Mouse (Mus musculus) embryonic facial prominence, embryonic 15.5 days (tissue): ENCODE measurements around the gene H2-T3. TPM values are rescaled to one million over a fixed set of nuclear protein-coding genes. Genes with fewer than 3 reads are reported as not detected.
"Not testable (repeated sequence)": the region's sequence is repeated elsewhere in the genome, so short reads cannot be mapped to it uniquely, and the experiment has no call there.

Experiments used
- ATAC-seq: fragments of 200-750 bp; cut with Nextera tagmentation; 2 replicates; pipeline ENCODE4 v1.8.0; 2017; ENCODE audit warnings: low read depth, moderate TSS enrichment; ENCODE audit not compliant: insufficient number of reproducible peaks, low FRiP score, low TSS enrichment
- H3K27ac ChIP-seq: fragments of 300-500 bp; sonication (generic); replicated peaks from 2 replicates; pipeline ENCODE4 v1.5.1; 2015; ENCODE audit warnings: mild to moderate bottlenecking, inconsistent platforms
- H3K27me3 ChIP-seq: fragments of 300-500 bp; sonication (generic); 2 replicates; pipeline ENCODE4 v1.6.1; 2015; ENCODE audit warnings: inconsistent platforms
- H3K36me3 ChIP-seq: fragments of 300-500 bp; sonication (generic); 2 replicates; pipeline ENCODE4 v1.6.1; 2015; ENCODE audit warnings: mild to moderate bottlenecking, inconsistent platforms
- H3K4me1 ChIP-seq: fragments of 300-500 bp; sonication (generic); 2 replicates; pipeline ENCODE4 v1.6.1; 2015; ENCODE audit warnings: inconsistent platforms
- H3K4me2 ChIP-seq: fragments of 300-500 bp; sonication (generic); replicated peaks from 2 replicates; pipeline ENCODE4 v1.6.1; 2015; ENCODE audit warnings: mild to moderate bottlenecking, inconsistent platforms
- H3K4me3 ChIP-seq: fragments of 300-500 bp; sonication (generic); replicated peaks from 2 replicates; pipeline ENCODE4 v1.5.1; 2015; ENCODE audit warnings: mild to moderate bottlenecking, inconsistent platforms
- H3K9ac ChIP-seq: fragments of 300-500 bp; sonication (generic); 2 replicates; pipeline ENCODE4 v1.6.1; 2015; ENCODE audit warnings: inconsistent platforms
- H3K9me3 ChIP-seq: fragments of 300-500 bp; sonication (generic); replicated peaks from 2 replicates; pipeline ENCODE4 v1.6.1; 2016; ENCODE audit warnings: inconsistent platforms
- WGBS: fragments of 180-500 bp; shearing (Covaris S2); methylation state at CpG from one replicate; pipeline ENCODE4 v1.1.7; 2015; 5-methylcytosine and 5-hydroxymethylcytosine counted together
- polyA plus RNA-seq: library from polyadenylated mRNA; unstranded; fragments of >200 nt; fragmentation: Nextera tagmentation; extraction: Ambion mirVana; gene quantifications from 2 replicates; pipeline ENCODE4 v1.2.1, GENCODE M21; 2015

Gene H2-T3
- polyA plus RNA-seq, 1 experiment from 2014 or later: not detected

GRCm38 (mm10) chr17:36205862-36206261 is 15.8 kb upstream of the H2-T3 start:
- Histone ChIP-seq H3K9ac (peak overlapping the region; percentile 9; the same call in 1 of the 2 replicates), H3K27me3 (peaks cover 46% of the 10 kb centered on the region), H3K4me1 (peaks cover 11% of the 10 kb centered on the region), H3K27ac (no peak overlapping the region), H3K4me2 (peak overlapping the region; percentile 49), H3K9me3 (no peaks in the 10 kb centered on the region), H3K4me3 (peak overlapping the region; percentile 40), H3K36me3 (no peaks in the 10 kb centered on the region)
- no peak; the same call in 1 of the 2 replicates for ATAC-seq
- under 1% methylated on average over 41 of the region's 41 CpGs for WGBS

DNA sequence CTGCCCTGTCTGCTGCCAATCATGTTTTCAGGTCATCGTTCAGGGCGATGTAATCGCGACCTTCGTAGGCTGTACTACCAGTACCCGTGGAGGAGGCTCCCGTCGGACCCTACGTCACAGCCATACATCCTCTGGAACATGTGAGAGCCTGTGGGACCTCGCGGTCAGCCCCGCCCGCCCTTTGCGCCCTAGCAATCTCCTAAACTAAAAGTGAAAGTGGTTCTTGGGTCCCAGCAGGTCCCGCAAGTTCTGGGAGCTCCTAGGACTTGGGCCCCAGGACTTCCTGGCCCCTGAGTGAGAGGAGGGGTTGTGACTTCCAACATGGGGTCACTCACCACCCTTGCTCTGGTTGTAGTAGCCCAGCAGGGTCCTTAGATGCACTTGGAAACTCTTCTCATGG is 15.4 kb upstream of the H2-T3 start:
- peaks cover 11% of the 10 kb centered on the region for H3K4me1 ChIP-seq
- no peaks in the 10 kb centered on the region for H3K9me3 ChIP-seq
- peak overlapping the region; percentile 49 for H3K4me2 ChIP-seq
- H3K4me3 ChIP-seq: peak overlapping the region; percentile 40
- peak overlapping the region; percentile 9; the same call in 1 of the 2 replicates for H3K9ac ChIP-seq
- H3K36me3 ChIP-seq: no peaks in the 10 kb centered on the region
- H3K27ac ChIP-seq: no peak overlapping the region
- ATAC-seq: no peak
- WGBS: 2% methylated on average over 15 of the region's 15 CpGs
- peaks cover 45% of the 10 kb centered on the region for H3K27me3 ChIP-seq

- WGBS: 87% methylated on average over 2 of the region's 2 CpGs
- no peak overlapping the region for H3K4me2 ChIP-seq
- H3K27ac ChIP-seq: no peak overlapping the region
- no peaks in the 10 kb centered on the region for H3K9me3 ChIP-seq
- H3K27me3 ChIP-seq: peaks cover 62% of the 10 kb centered on the region
- no peak overlapping the region for H3K4me3 ChIP-seq
- H3K36me3 ChIP-seq: no peaks in the 10 kb centered on the region
- H3K9ac ChIP-seq: no peak overlapping the region
- ATAC-seq: no peak
- peaks cover 11% of the 10 kb centered on the region for H3K4me1 ChIP-seq
Measured at GRCm38 (mm10) chr17:36201851-36202250, 11.8 kb upstream of the H2-T3 start.

GRCm38 (mm10) chr17:36198317-36198716 is 8.2 kb upstream of the H2-T3 start:
- Histone ChIP-seq H3K9me3 (no peaks in the 10 kb centered on the region), H3K27me3 (peaks cover 46% of the 10 kb centered on the region), H3K9ac (no peak overlapping the region), H3K4me1 (no peaks in the 10 kb centered on the region), H3K27ac (no peak overlapping the region), H3K4me2 (no peak overlapping the region), H3K36me3 (no peaks in the 10 kb centered on the region), H3K4me3 (no peak overlapping the region)
- 0 out of 2 replicates have a peak, but pooled peaks have one; percentile 24 for ATAC-seq
- 8% methylated on average over 5 of the region's 5 CpGs for WGBS

DNA sequence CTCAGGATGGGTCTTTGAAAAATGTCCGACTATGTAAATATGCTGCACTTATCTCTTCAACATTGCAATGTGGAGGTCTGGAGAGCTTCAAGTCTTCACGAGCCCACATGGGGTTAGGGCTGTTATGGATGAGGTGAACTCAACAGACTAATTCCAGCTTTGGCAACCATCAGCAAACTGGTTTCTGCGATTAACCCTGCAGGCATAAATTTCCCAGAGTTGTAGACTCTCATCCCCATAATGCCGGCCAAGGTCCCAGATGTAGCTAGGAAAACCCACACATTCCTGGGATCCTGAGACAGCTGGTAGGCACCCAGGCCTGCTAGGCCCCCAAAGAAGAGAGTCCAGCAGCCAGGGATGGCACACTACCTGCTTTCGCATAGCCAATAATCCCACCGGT is 4.4 kb upstream of the H2-T3 start:
- peaks cover 53% of the 10 kb centered on the region for H3K27me3 ChIP-seq
- H3K27ac ChIP-seq: no peak overlapping the region
- no peak overlapping the region for H3K4me3 ChIP-seq
- 76% methylated on average over 6 of the region's 6 CpGs for WGBS
- no peak overlapping the region for H3K4me2 ChIP-seq
- no peaks in the 10 kb centered on the region for H3K9me3 ChIP-seq
- no peaks in the 10 kb centered on the region for H3K36me3 ChIP-seq
- no peak overlapping the region for H3K9ac ChIP-seq
- no peak for ATAC-seq
- no peaks in the 10 kb centered on the region for H3K4me1 ChIP-seq

GRCm38 (mm10) chr17:36193546-36194141 is 3.6 kb upstream of the H2-T3 start:
- Histone ChIP-seq H3K4me3 (no peak overlapping the region), H3K27ac (no peak overlapping the region), H3K27me3 (peaks cover 57% of the 10 kb centered on the region), H3K4me1 (no peaks in the 10 kb centered on the region), H3K9ac (no peak overlapping the region), H3K36me3 (no peaks in the 10 kb centered on the region), H3K9me3 (no peaks in the 10 kb centered on the region), H3K4me2 (no peak overlapping the region)
- 31% methylated on average over 8 of the region's 8 CpGs for WGBS
- ATAC-seq: no peak

GRCm38 (mm10) chr17:36192371-36192770 is 2.3 kb upstream of the H2-T3 start:
- no peak overlapping the region for H3K4me2 ChIP-seq
- no peak overlapping the region for H3K27ac ChIP-seq
- WGBS: 81% methylated on average over 2 of the region's 2 CpGs
- no peak overlapping the region for H3K9ac ChIP-seq
- no peak overlapping the region for H3K4me3 ChIP-seq
- H3K36me3 ChIP-seq: no peaks in the 10 kb centered on the region
- no peaks in the 10 kb centered on the region for H3K4me1 ChIP-seq
- no peak for ATAC-seq
- no peaks in the 10 kb centered on the region for H3K9me3 ChIP-seq
- H3K27me3 ChIP-seq: peaks cover 53% of the 10 kb centered on the region

- H3K9me3 ChIP-seq: no peaks in the 10 kb centered on the region
- peaks cover 55% of the 10 kb centered on the region for H3K27me3 ChIP-seq
- no peak overlapping the region for H3K27ac ChIP-seq
- WGBS: 28% methylated on average over 18 of the region's 18 CpGs
- no peak overlapping the region for H3K4me2 ChIP-seq
- no peak overlapping the region for H3K9ac ChIP-seq
- 0 out of 2 replicates have a peak, but pooled peaks have one; percentile 24 for ATAC-seq
- H3K4me3 ChIP-seq: no peak overlapping the region
- no peaks in the 10 kb centered on the region for H3K36me3 ChIP-seq
- no peaks in the 10 kb centered on the region for H3K4me1 ChIP-seq
Measured at GRCm38 (mm10) chr17:36189491-36190168, 457 bp downstream of the H2-T3 start.

- no peaks in the 10 kb centered on the region for H3K4me1 ChIP-seq
- H3K27me3 ChIP-seq: peaks cover 52% of the 10 kb centered on the region
- H3K36me3 ChIP-seq: no peaks in the 10 kb centered on the region
- WGBS: 59% methylated on average over 3 of the region's 3 CpGs
- no peak overlapping the region for H3K4me3 ChIP-seq
- no peaks in the 10 kb centered on the region for H3K9me3 ChIP-seq
- no peak overlapping the region for H3K4me2 ChIP-seq
- no peak overlapping the region for H3K27ac ChIP-seq
- ATAC-seq: no peak
- H3K9ac ChIP-seq: no peak overlapping the region
Measured at GRCm38 (mm10) chr17:36187540-36187939, 2.5 kb downstream of the H2-T3 start.

DNA sequence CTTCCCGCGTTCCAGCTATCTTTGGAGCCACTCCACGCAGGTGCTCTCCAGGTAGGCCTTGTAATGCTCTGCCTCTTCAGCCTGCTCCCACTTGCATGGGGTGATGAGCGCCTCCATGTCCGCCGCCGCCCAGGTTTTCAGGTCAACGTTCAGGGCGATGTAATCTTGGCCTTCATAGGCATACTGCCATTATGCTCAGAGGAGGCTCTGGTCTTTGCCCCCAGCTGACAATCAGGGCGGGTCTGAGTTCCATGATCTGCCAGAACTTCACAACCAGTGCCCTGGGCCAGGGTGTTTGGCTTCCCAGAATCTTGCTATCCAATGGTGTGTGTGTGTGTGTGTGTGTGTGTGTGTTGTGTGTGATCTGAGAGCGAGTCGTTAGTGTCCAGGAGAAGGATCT is 7.9 kb downstream of the H2-T3 start:
- Histone ChIP-seq H3K4me2 (no peak overlapping the region), H3K9ac (no peak overlapping the region), H3K27me3 (peaks cover 32% of the 10 kb centered on the region), H3K36me3 (no peaks in the 10 kb centered on the region), H3K27ac (no peak overlapping the region), H3K4me1 (no peaks in the 10 kb centered on the region), H3K9me3 (no peaks in the 10 kb centered on the region), H3K4me3 (no peak overlapping the region)
- ATAC-seq: no peak
- WGBS: 68% methylated on average over 12 of the region's 12 CpGs

GRCm38 (mm10) chr17:36179446-36179845 is 10.6 kb downstream of the H2-T3 start:
- not testable (repeated sequence) for H3K36me3 ChIP-seq, ATAC-seq, H3K27ac ChIP-seq, H3K9ac ChIP-seq, H3K9me3 ChIP-seq, H3K4me1 ChIP-seq
- peak overlapping the region; percentile 69 for H3K4me2 ChIP-seq
- 10% methylated on average over 10 of the region's 10 CpGs for WGBS
- peaks cover 22% of the 10 kb centered on the region for H3K27me3 ChIP-seq
- peak overlapping the region; percentile 38 for H3K4me3 ChIP-seq

- peaks cover 22% of the 10 kb centered on the region for H3K27me3 ChIP-seq
Measured at GRCm38 (mm10) chr17:36178938-36179337, 11.1 kb downstream of the H2-T3 start.

More at GRCm38 (mm10) chr17:36178938-36179337, 11.1 kb downstream of the H2-T3 start:
- H3K27ac ChIP-seq, H3K4me1 ChIP-seq, H3K36me3 ChIP-seq, H3K9ac ChIP-seq, ATAC-seq, H3K9me3 ChIP-seq: not testable (repeated sequence)
- Histone ChIP-seq H3K4me2 (peak overlapping the region; percentile 69), H3K4me3 (peak overlapping the region; percentile 38)
- under 1% methylated on average over 40 of the region's 40 CpGs for WGBS
